Mouse (Mus musculus): ENCODE results near the gene Tmem19. TPM values are rescaled to one million over a fixed set of nuclear protein-coding genes. Genes with fewer than 3 reads are reported as not detected.

The Tmem19 gene
- 31.2 and 33.5 TPM in 2 replicates for polyA plus RNA-seq (2012; rRNA removed)

- TF ChIP-seq POLR2A (IDR thresholded peaks at IDR 0.05; ENCODE audit: extremely low read depth, insufficient read depth, low read length) (peak; percentile 90), CTCF (IDR thresholded peaks at IDR 0.05; ENCODE audit: extremely low read depth, insufficient read depth, low read length) (no peak)
- peak within 1 kb of the TSS; percentile 16; the same call in 1 of the 2 replicates for H3K27ac ChIP-seq (ENCODE audit: insufficient read depth, low read length)
- peak within 1 kb of the TSS; percentile 92 for H3K4me3 ChIP-seq (ENCODE audit: insufficient read depth, low read length)
- H3K4me1 ChIP-seq (ENCODE audit: control insufficient read depth, insufficient read depth, low read length) = peaks cover 2% of the 10 kb centered on the region
These were observed at the start of gene Tmem19 for GRCm38 (mm10) chr10:115361840-115362622. Gene Tmem19, minus strand, starts transcription at chr10:115362501.

GRCm38 (mm10) chr10:115406393-115406792 is 44.1 kb upstream of the Tmem19 start:
- TF ChIP-seq CTCF (IDR thresholded peaks at IDR 0.05; ENCODE audit: extremely low read depth, insufficient read depth, low read length) (peak; percentile 76), POLR2A (IDR thresholded peaks at IDR 0.05; ENCODE audit: extremely low read depth, insufficient read depth, low read length) (no peak)
- H3K4me1 ChIP-seq (ENCODE audit: control insufficient read depth, insufficient read depth, low read length) = no peaks in the 10 kb centered on the region
- H3K27ac ChIP-seq (ENCODE audit: insufficient read depth, low read length) = no peak overlapping the region
- no peak overlapping the region for H3K4me3 ChIP-seq (ENCODE audit: insufficient read depth, low read length)

GRCm38 (mm10) chr10:115391896-115392295 is 29.6 kb upstream of the Tmem19 start:
- Histone ChIP-seq H3K4me3 (ENCODE audit: insufficient read depth, low read length) (no peak overlapping the region), H3K27ac (ENCODE audit: insufficient read depth, low read length) (no peak overlapping the region), H3K4me1 (ENCODE audit: control insufficient read depth, insufficient read depth, low read length) (peaks cover 7% of the 10 kb centered on the region)
- TF ChIP-seq POLR2A (IDR thresholded peaks at IDR 0.05; ENCODE audit: extremely low read depth, insufficient read depth, low read length) = no peak
- no peak for TF ChIP-seq CTCF (IDR thresholded peaks at IDR 0.05; ENCODE audit: extremely low read depth, insufficient read depth, low read length)

DNA sequence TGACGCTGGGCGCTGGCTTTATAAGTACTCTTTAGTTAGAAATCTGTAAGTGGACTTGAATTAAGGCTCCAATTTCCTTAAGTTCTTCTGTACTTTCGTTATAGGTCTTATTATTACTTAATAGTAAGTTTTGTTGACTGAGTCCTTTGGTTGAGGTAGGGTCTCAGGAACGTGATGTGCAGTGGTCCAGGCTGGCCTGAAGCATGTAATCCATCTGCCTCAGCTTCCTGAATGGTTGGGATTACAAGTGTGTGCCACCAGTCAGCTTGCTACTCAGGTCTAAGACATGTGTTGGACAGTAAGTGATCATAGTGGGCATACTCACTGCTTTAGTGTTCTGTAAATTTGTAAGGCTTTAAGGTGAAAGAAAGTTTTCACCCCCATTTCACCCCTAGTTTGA is 28.8 kb upstream of the Tmem19 start:
- no peak for TF ChIP-seq POLR2A (IDR thresholded peaks at IDR 0.05; ENCODE audit: extremely low read depth, insufficient read depth, low read length)
- no peak for TF ChIP-seq CTCF (IDR thresholded peaks at IDR 0.05; ENCODE audit: extremely low read depth, insufficient read depth, low read length)
- H3K27ac ChIP-seq (ENCODE audit: insufficient read depth, low read length) = no peak overlapping the region
- H3K4me3 ChIP-seq (ENCODE audit: insufficient read depth, low read length) = no peak overlapping the region
- H3K4me1 ChIP-seq (ENCODE audit: control insufficient read depth, insufficient read depth, low read length) = peaks cover 7% of the 10 kb centered on the region

DNA sequence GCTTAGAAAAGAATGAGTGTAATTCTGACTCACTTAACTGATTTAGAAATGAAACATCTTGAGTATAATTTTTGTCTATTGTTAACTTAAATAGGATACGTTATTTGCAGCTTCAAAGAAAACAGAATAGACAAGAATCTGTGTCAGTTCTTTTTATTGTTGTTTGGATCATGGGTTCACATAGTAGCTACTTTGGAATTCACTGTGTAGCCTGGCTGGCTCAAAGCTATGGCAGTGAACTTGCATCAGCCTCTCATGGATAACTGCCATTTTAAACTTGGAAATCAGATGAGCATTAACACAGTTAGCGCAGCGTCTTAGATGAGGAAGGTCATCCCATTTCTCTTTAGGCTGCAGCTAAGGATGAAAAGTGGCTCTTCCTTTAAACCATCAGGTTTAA is 25.6 kb upstream of the Tmem19 start:
- Histone ChIP-seq H3K27ac (ENCODE audit: insufficient read depth, low read length) (no peak overlapping the region), H3K4me3 (ENCODE audit: insufficient read depth, low read length) (no peak overlapping the region), H3K4me1 (ENCODE audit: control insufficient read depth, insufficient read depth, low read length) (peaks cover 7% of the 10 kb centered on the region)
- TF ChIP-seq POLR2A (IDR thresholded peaks at IDR 0.05; ENCODE audit: extremely low read depth, insufficient read depth, low read length) (no peak), CTCF (IDR thresholded peaks at IDR 0.05; ENCODE audit: extremely low read depth, insufficient read depth, low read length) (no peak)

- H3K4me3 ChIP-seq (ENCODE audit: insufficient read depth, low read length) = peak overlapping the region; percentile 49
- H3K27ac ChIP-seq (ENCODE audit: insufficient read depth, low read length) = peak overlapping the region; percentile 74
- H3K4me1 ChIP-seq (ENCODE audit: control insufficient read depth, insufficient read depth, low read length) = peaks cover 9% of the 10 kb centered on the region
- TF ChIP-seq CTCF (IDR thresholded peaks at IDR 0.05; ENCODE audit: extremely low read depth, insufficient read depth, low read length) = no peak
These were observed 23.0 kb upstream of the Tmem19 start for GRCm38 (mm10) chr10:115385018-115386002.

DNA sequence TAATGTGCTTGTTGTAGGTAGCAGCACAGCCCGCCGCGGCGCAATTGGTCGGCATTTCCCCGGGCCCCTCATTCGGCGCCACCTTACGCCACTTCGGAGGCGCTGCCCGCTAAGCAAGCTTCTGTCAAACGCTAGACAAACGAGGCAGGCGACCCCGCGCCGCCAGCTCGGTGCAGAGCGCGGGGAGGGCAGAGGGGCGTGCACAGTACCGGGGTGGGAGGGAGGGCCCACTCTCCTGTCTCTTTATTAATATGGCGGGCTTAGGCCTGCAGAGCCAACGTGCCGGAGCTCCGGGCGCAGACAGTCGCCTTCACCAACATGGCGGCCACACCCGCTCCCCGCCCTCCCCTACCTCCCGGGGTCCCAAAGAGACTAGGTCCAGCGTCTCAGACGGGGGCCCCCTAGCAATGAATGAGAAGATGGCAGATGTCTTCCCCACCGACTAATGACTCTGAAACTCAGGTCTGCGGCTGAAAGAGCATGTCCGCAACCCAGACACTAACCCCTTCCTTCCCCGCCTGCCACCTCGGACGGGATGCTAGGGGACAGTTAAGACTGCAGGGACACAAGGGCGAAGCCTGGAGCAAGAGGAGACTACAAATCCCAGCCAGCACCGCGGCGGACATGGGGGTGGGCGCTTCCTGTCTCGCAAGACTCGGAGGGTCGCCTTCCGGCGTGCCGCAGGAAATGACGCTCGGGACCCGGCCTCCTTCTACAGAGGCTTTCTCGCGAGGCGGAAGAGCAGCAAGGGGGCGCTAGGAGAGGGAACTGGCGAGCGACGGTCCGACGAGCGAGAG is 22.1 kb upstream of the Tmem19 start, which contains the start of the genes Thap2 and Zfc3h1:
Gene Thap2, minus strand, starts transcription at position 223 of the 797 bp plus-strand sequence.
Gene Zfc3h1, plus strand, starts transcription at position 739 of the 797 bp plus-strand sequence.
- H3K4me1 ChIP-seq (ENCODE audit: control insufficient read depth, insufficient read depth, low read length) = peaks cover 9% of the 10 kb centered on the region
- H3K4me3 ChIP-seq (ENCODE audit: insufficient read depth, low read length) = peak within 1 kb of the TSS; percentile 49
- TF ChIP-seq CTCF (IDR thresholded peaks at IDR 0.05; ENCODE audit: extremely low read depth, insufficient read depth, low read length) (peak; percentile 28), POLR2A (IDR thresholded peaks at IDR 0.05; ENCODE audit: extremely low read depth, insufficient read depth, low read length) (peak; percentile 90)
- H3K27ac ChIP-seq (ENCODE audit: insufficient read depth, low read length) = peak within 1 kb of the TSS; percentile 75

- peak overlapping the region; percentile 49 for H3K4me3 ChIP-seq (ENCODE audit: insufficient read depth, low read length)
- H3K4me1 ChIP-seq (ENCODE audit: control insufficient read depth, insufficient read depth, low read length) = peaks cover 9% of the 10 kb centered on the region
- TF ChIP-seq POLR2A (IDR thresholded peaks at IDR 0.05; ENCODE audit: extremely low read depth, insufficient read depth, low read length) (no peak; the same call in 1 of the 2 replicates), CTCF (IDR thresholded peaks at IDR 0.05; ENCODE audit: extremely low read depth, insufficient read depth, low read length) (no peak)
- peak overlapping the region; percentile 75 for H3K27ac ChIP-seq (ENCODE audit: insufficient read depth, low read length)
These were observed 21.4 kb upstream of the Tmem19 start for GRCm38 (mm10) chr10:115383644-115384220.

All from cortical plate, adult 2 months (tissue).